Mouse (Mus musculus) stomach, postnatal 0 days (tissue): ENCODE data around the gene Slc24a3. TPM values are rescaled to one million over a fixed set of nuclear protein-coding genes. Genes with fewer than 3 reads are reported as not detected.

ENCODE experiments used
- ATAC-seq: fragments of 200-750 bp; cut with Nextera tagmentation; 2 replicates; pipeline ENCODE4 v1.8.0; 2017; ENCODE audit not compliant: low FRiP score, low TSS enrichment
- DNase-seq: peaks from one replicate; pipeline ENCODE4 v3.0.0-alpha.2; 2016; ENCODE audit warnings: low spot score
- H3K27ac ChIP-seq: fragments of 300-500 bp; sonication (generic); replicated peaks from 2 replicates; pipeline ENCODE4 v1.5.1; 2014; ENCODE audit warnings: mild to moderate bottlenecking, control low read depth
- H3K27me3 ChIP-seq: fragments of 300-500 bp; sonication (generic); 2 replicates; pipeline ENCODE4 v1.6.1; 2014; ENCODE audit warnings: low read length; ENCODE audit not compliant: control insufficient read depth, insufficient read depth
- H3K36me3 ChIP-seq: fragments of 300-500 bp; sonication (generic); 2 replicates; pipeline ENCODE4 v1.6.1; 2014; ENCODE audit warnings: low read length, mixed read lengths; ENCODE audit not compliant: control insufficient read depth, insufficient read depth
- H3K4me1 ChIP-seq: fragments of 300-500 bp; sonication (generic); replicated peaks from 2 replicates; pipeline ENCODE4 v1.6.1; 2014; ENCODE audit warnings: antibody characterized with exemption; ENCODE audit not compliant: control insufficient read depth, insufficient read depth
- H3K4me2 ChIP-seq: fragments of 300-500 bp; sonication (generic); replicated peaks from 2 replicates; pipeline ENCODE4 v1.6.1; 2014; ENCODE audit warnings: low read depth, mild to moderate bottlenecking, control low read depth, moderate library complexity
- H3K4me3 ChIP-seq: fragments of 300-500 bp; sonication (generic); 2 replicates; pipeline ENCODE4 v1.5.1; 2014; ENCODE audit warnings: low read depth, low read length, control low read depth
- H3K9ac ChIP-seq: fragments of 300-500 bp; sonication (generic); 2 replicates; pipeline ENCODE4 v1.6.1; 2014; ENCODE audit warnings: mild to moderate bottlenecking, low read length, control low read depth, mixed read lengths
- H3K9me3 ChIP-seq: fragments of 300-500 bp; sonication (generic); 2 replicates; pipeline ENCODE4 v1.6.1; 2016; ENCODE audit warnings: low read length; ENCODE audit not compliant: control insufficient read depth
- CTCF ChIP-seq: IDR thresholded peaks from 2 replicates; pipeline ENCODE4 v1.5.1; 2016; ENCODE audit warnings: antibody characterized with exemption, low read depth, mild to moderate bottlenecking, moderate library complexity
- EP300 ChIP-seq: optimal IDR thresholded peaks from 2 replicates; pipeline ENCODE3; 2016; ENCODE audit warnings: antibody characterized with exemption
- WGBS: fragments of 180-500 bp; shearing (Covaris S2); extraction: QIAGEN DNeasy Blood & Tissue Kit; methylation state at CpG from one replicate; pipeline ENCODE4 v1.1.7; 2014; 5-methylcytosine and 5-hydroxymethylcytosine counted together
- polyA plus RNA-seq: library from polyadenylated mRNA; unstranded; fragments of >200 nt; fragmentation: Nextera tagmentation; extraction: Ambion mirVana; gene quantifications from 2 replicates; pipeline ENCODE4 v1.2.1, GENCODE M21; 2015

Slc24a3 gene
- polyA plus RNA-seq, 1 experiment from 2014 or later, result 5.7 TPM

DNA sequence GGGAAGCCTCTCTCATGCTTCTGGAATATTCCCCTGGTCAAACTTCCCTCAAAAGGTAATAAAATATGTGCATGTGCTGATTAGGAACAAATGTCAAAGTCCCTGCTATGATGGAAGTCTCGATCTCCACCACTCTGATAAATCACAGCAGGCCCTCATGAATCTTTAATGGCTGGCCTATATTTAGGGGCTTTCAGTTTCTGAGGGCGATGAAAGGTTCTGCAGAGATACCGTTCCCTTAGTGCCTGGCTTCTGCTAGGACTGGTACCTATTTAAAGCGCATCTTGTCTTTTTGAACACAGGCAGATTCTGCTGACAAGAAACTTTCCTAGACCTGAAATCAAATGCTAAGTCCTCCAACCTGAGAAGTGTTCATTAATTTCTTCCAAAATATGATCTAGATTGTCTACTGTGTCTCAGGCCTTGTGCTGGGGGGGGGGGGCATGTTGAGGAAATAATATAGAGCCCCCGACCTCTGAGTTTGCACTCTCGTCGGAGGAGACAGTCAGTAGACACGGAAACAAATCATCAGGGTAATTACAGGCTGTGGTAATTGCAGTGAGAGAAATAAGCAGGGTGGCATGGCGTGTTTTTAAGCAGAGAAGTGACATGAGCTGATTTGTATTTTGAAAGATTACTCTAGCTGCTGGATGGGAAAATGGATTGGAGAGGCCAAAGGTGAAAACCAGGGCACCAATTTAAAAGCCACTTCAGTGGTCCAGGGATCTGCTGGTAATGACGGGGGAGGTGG lies 230.1 kb downstream of the Slc24a3 start:
- Histone ChIP-seq H3K4me2 (no peak overlapping the region), H3K27ac (no peak overlapping the region), H3K4me3 (no peak overlapping the region), H3K9me3 (no peaks in the 10 kb centered on the region), H3K27me3 (no peaks in the 10 kb centered on the region), H3K9ac (no peak overlapping the region), H3K36me3 (no peaks in the 10 kb centered on the region), H3K4me1 (no peaks in the 10 kb centered on the region)
- ATAC-seq (no peak), DNase-seq (no peak)
- TF ChIP-seq CTCF (no peak), EP300 (no peak)
- WGBS, result 62% methylated on average over 10 of the region's 10 CpGs

DNA sequence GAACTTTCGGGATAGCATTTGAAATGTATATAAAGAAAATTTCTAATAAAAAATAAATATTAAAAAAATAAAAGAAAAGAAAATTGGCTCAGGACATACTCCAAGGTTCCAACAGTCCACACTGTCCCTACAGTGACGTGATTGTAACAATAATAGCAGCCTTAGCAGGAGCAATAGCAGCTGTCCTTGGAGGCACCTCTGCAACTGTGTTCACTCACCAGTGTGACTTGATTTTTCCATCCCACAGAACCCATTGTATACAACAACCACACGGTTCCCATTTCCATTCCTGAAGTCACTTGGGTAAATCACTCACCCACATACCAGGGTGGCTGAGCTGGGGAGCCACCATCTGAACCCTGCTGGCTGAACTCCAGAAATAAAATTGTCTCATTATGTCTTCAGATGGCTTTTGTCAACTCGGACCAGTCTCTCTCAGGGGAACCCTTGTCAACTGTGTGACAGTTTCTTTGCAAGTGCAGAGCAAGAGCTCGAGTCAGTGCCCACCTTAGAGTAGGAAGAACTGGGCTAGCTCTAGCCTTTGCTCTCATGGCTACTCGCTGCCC lies 233.8 kb downstream of the Slc24a3 start:
- 64% methylated on average over 6 of the region's 6 CpGs for WGBS
- Histone ChIP-seq H3K36me3 (no peaks in the 10 kb centered on the region), H3K9me3 (no peaks in the 10 kb centered on the region), H3K9ac (no peak overlapping the region), H3K4me3 (no peak overlapping the region), H3K27me3 (no peaks in the 10 kb centered on the region), H3K27ac (no peak overlapping the region), H3K4me2 (no peak overlapping the region), H3K4me1 (no peaks in the 10 kb centered on the region)
- no peak for ATAC-seq
- no peak for TF ChIP-seq EP300
- no peak for TF ChIP-seq CTCF
- DNase-seq, result no peak

DNA sequence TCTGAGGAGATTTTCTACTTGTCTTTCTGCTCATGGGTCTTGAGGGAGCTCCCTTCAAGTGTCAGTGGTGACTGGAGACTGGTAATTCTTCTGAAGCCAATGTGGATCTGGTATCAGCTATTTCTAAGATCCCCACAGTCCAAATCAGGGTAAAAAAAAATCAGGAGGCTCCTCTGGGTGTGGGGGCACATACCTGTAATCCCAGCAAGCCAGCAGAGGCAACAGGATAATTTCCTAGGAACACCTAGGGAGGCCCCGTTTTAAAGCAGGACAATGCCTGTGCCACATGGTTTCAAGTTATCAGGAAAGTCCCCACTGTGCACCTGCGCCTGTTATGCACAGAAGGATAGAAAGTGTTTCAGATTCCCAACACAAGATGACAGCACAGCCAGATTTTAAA lies 234.4 kb downstream of the Slc24a3 start:
- no peak for TF ChIP-seq CTCF
- no peak for TF ChIP-seq EP300
- H3K4me1 ChIP-seq, result no peaks in the 10 kb centered on the region
- no peaks in the 10 kb centered on the region for H3K9me3 ChIP-seq
- no peak overlapping the region for H3K27ac ChIP-seq
- H3K4me3 ChIP-seq, result no peak overlapping the region
- no peaks in the 10 kb centered on the region for H3K36me3 ChIP-seq
- ATAC-seq (no peak), DNase-seq (no peak)
- 67% methylated on average over 2 of the region's 2 CpGs for WGBS
- H3K9ac ChIP-seq, result no peak overlapping the region
- H3K4me2 ChIP-seq, result no peak overlapping the region
- H3K27me3 ChIP-seq, result no peaks in the 10 kb centered on the region

GRCm38 (mm10) chr2:145404818-145405531 lies 237.4 kb downstream of the Slc24a3 start:
- Histone ChIP-seq H3K4me3 (no peak overlapping the region), H3K4me1 (no peaks in the 10 kb centered on the region), H3K27me3 (no peaks in the 10 kb centered on the region), H3K4me2 (no peak overlapping the region), H3K9ac (no peak overlapping the region), H3K36me3 (no peaks in the 10 kb centered on the region), H3K27ac (no peak overlapping the region), H3K9me3 (no peaks in the 10 kb centered on the region)
- DNase-seq, result no peak
- WGBS, result 66% methylated on average over 11 of the region's 11 CpGs
- ATAC-seq, result no peak
- TF ChIP-seq CTCF (no peak), EP300 (no peak)

DNA sequence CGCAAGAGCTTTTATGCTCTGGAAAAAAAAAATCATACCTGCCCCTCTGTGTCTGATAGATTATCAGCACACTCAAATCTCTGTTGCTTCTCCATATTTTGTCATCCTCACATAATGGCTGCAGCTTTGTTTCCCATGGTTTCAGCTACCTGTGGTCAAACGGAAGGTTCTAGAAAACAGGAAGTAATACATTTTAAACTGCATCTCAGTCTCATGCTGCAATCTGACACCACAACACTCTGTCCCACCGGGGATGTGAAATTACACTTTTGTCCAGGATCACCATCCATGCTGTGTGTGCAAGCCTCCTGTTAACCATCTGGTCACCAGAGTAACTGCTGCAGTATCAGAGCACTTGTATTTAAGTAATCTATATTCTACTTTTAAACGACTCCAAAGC lies 238.2 kb downstream of the Slc24a3 start:
- 45% methylated on average over 4 of the region's 4 CpGs for WGBS
- ATAC-seq (no peak), DNase-seq (no peak)
- Histone ChIP-seq H3K4me2 (no peak overlapping the region), H3K9ac (no peak overlapping the region), H3K27ac (no peak overlapping the region), H3K9me3 (no peaks in the 10 kb centered on the region), H3K27me3 (no peaks in the 10 kb centered on the region), H3K4me3 (no peak overlapping the region), H3K4me1 (no peaks in the 10 kb centered on the region), H3K36me3 (no peaks in the 10 kb centered on the region)
- TF ChIP-seq CTCF (no peak), EP300 (no peak)

DNA sequence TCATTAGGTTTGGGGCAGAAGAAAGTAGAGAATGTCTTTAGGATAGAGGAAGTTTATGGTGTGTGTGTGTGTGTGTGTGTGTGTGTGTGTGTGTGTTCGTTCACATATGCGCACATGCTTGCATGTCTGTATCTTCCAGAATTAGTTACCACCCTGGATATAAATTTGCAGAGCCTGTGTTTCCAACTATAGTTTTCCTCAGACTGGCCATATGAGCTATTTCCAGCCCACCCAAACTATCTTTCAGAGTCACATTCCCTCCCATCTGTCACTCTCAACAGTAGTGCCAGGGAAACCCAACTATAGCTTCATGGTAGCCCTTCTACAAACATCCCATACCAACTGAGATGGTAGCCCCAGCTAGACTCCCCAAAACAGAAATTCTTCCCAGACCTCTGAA lies 250.2 kb downstream of the Slc24a3 start:
- TF ChIP-seq EP300, result no peak
- no peak for TF ChIP-seq CTCF
- Histone ChIP-seq H3K4me3 (no peak overlapping the region), H3K27me3 (no peaks in the 10 kb centered on the region), H3K4me2 (no peak overlapping the region), H3K36me3 (no peaks in the 10 kb centered on the region), H3K9me3 (no peaks in the 10 kb centered on the region), H3K27ac (no peak overlapping the region), H3K4me1 (no peaks in the 10 kb centered on the region), H3K9ac (no peak overlapping the region)
- DNase-seq, result no peak
- ATAC-seq, result no peak
- WGBS, result 86% methylated on average over 2 of the region's 2 CpGs
